Mouse (Mus musculus) kidney, embryonic 16.5 days (tissue): ENCODE data around the gene Rnf10. TPM values are rescaled to one million over a fixed set of nuclear protein-coding genes. Genes with fewer than 3 reads are reported as not detected.

Experiments
- ATAC-seq: fragments of 200-750 bp; cut with Nextera tagmentation; 2 replicates; pipeline ENCODE4 v1.8.0; 2017; ENCODE audit warnings: moderate TSS enrichment; ENCODE audit not compliant: low FRiP score, low TSS enrichment
- H3K27ac ChIP-seq: fragments of 300-500 bp; sonication (generic); 2 replicates; pipeline ENCODE4 v1.5.1; 2014; ENCODE audit warnings: low read length
- H3K27me3 ChIP-seq: fragments of 300-500 bp; sonication (generic); 2 replicates; pipeline ENCODE4 v1.6.1; 2014; ENCODE audit warnings: low read length, control low read depth, mixed read lengths; ENCODE audit not compliant: insufficient read depth
- H3K36me3 ChIP-seq: fragments of 300-500 bp; sonication (generic); 2 replicates; pipeline ENCODE4 v1.6.1; 2014; ENCODE audit warnings: low read length, control low read depth, mixed read lengths; ENCODE audit not compliant: insufficient read depth
- H3K4me1 ChIP-seq: fragments of 300-500 bp; sonication (generic); 2 replicates; pipeline ENCODE4 v1.6.1; 2014; ENCODE audit warnings: low read length, control low read depth, mixed read lengths; ENCODE audit not compliant: insufficient read depth
- H3K4me2 ChIP-seq: fragments of 300-500 bp; sonication (generic); replicated peaks from 2 replicates; pipeline ENCODE4 v1.6.1; 2014; ENCODE audit warnings: low read depth, low read length
- H3K4me3 ChIP-seq: fragments of 300-500 bp; sonication (generic); 2 replicates; pipeline ENCODE4 v1.5.1; 2014; ENCODE audit warnings: mild to moderate bottlenecking, low read length
- H3K9ac ChIP-seq: fragments of 300-500 bp; sonication (generic); replicated peaks from 2 replicates; pipeline ENCODE4 v1.6.1; 2014; ENCODE audit warnings: low read length
- H3K9me3 ChIP-seq: fragments of 300-500 bp; sonication (generic); 2 replicates; pipeline ENCODE4 v1.6.1; 2016; ENCODE audit warnings: low read length, control low read depth
- WGBS: fragments of 180-500 bp; shearing (Covaris S2); extraction: QIAGEN DNeasy Blood & Tissue Kit; methylation state at CpG from one replicate; pipeline ENCODE4 v1.1.7; 2014; 5-methylcytosine and 5-hydroxymethylcytosine counted together
- polyA plus RNA-seq: library from polyadenylated mRNA; unstranded; fragments of >200 nt; fragmentation: Nextera tagmentation; extraction: Ambion mirVana; gene quantifications from 2 replicates; pipeline ENCODE4 v1.2.1, GENCODE M21; 2015

The Rnf10 gene
- polyA plus RNA-seq, 1 experiment from 2014 or later = 122 TPM

GRCm38 (mm10) chr5:115222485-115222884 is 50.2 kb downstream of the Rnf10 start:
- Histone ChIP-seq H3K9me3 (0 out of 2 replicates have a peak, but pooled peaks cover 9% of the 10 kb centered on the region), H3K27ac (no peak overlapping the region), H3K9ac (no peak overlapping the region), H3K4me2 (no peak overlapping the region), H3K4me1 (peaks cover 6% of the 10 kb centered on the region; the same call in 1 of the 2 replicates), H3K36me3 (no peaks in the 10 kb centered on the region), H3K27me3 (no peaks in the 10 kb centered on the region), H3K4me3 (no peak overlapping the region)
- WGBS = 74% methylated on average over 3 of the region's 3 CpGs
- no peak for ATAC-seq

- no peaks in the 10 kb centered on the region for H3K36me3 ChIP-seq
- WGBS = 28% methylated on average over 13 of the region's 13 CpGs
- 0 out of 2 replicates have a peak, but pooled peaks cover 9% of the 10 kb centered on the region for H3K9me3 ChIP-seq
- H3K4me1 ChIP-seq = peaks cover 6% of the 10 kb centered on the region; the same call in 1 of the 2 replicates
- no peak overlapping the region for H3K4me2 ChIP-seq
- H3K27me3 ChIP-seq = no peaks in the 10 kb centered on the region
- no peak overlapping the region for H3K9ac ChIP-seq
- H3K4me3 ChIP-seq = no peak overlapping the region
- no peak overlapping the region for H3K27ac ChIP-seq
- ATAC-seq = peak; percentile 61; the same call in 1 of the 2 replicates
These were observed 51.6 kb downstream of the Rnf10 start for GRCm38 (mm10) chr5:115220931-115221640.

- H3K36me3 ChIP-seq = no peaks in the 10 kb centered on the region
- ATAC-seq = no peak
These were observed 54.7 kb downstream of the Rnf10 start for GRCm38 (mm10) chr5:115217998-115218397.

GRCm38 (mm10) chr5:115215273-115216185 is 57.2 kb downstream of the Rnf10 start:
- Histone ChIP-seq H3K4me1 (peaks cover 12% of the 10 kb centered on the region), H3K27ac (no peak overlapping the region), H3K4me2 (peak overlapping the region; percentile 67), H3K4me3 (peak overlapping the region; percentile 49), H3K9me3 (0 out of 2 replicates have a peak, but pooled peaks cover 4% of the 10 kb centered on the region), H3K27me3 (peaks cover 5% of the 10 kb centered on the region; the same call in 1 of the 2 replicates), H3K36me3 (no peaks in the 10 kb centered on the region), H3K9ac (peak overlapping the region; percentile 62)
- ATAC-seq = peak; percentile 24; the same call in 1 of the 2 replicates
- 31% methylated on average over 27 of the region's 27 CpGs for WGBS

More at GRCm38 (mm10) chr5:115217998-115218397, 54.7 kb downstream of the Rnf10 start:
- H3K9ac ChIP-seq = no peak overlapping the region
- no peak overlapping the region for H3K27ac ChIP-seq
- no peak overlapping the region for H3K4me2 ChIP-seq
- H3K4me1 ChIP-seq = peaks cover 17% of the 10 kb centered on the region
- H3K4me3 ChIP-seq = no peak overlapping the region
- H3K9me3 ChIP-seq = 0 out of 2 replicates have a peak, but pooled peaks cover 9% of the 10 kb centered on the region
- peaks cover 5% of the 10 kb centered on the region; the same call in 1 of the 2 replicates for H3K27me3 ChIP-seq
- WGBS = 67% methylated on average over 12 of the region's 12 CpGs

- Histone ChIP-seq H3K4me1 (peaks cover 12% of the 10 kb centered on the region), H3K9me3 (0 out of 2 replicates have a peak, but pooled peaks cover 4% of the 10 kb centered on the region), H3K9ac (peak overlapping the region; percentile 62), H3K4me2 (peak overlapping the region; percentile 67), H3K36me3 (no peaks in the 10 kb centered on the region), H3K4me3 (peak overlapping the region; percentile 49), H3K27ac (no peak overlapping the region), H3K27me3 (peaks cover 5% of the 10 kb centered on the region; the same call in 1 of the 2 replicates)
- peak; percentile 64; the same call in 1 of the 2 replicates for ATAC-seq
- WGBS = under 1% methylated on average over 17 of the region's 17 CpGs
These were observed 57.8 kb downstream of the Rnf10 start for GRCm38 (mm10) chr5:115214864-115215263.

GRCm38 (mm10) chr5:115212861-115213260 is 59.8 kb downstream of the Rnf10 start:
- H3K9ac ChIP-seq = no peak overlapping the region
- peaks cover 5% of the 10 kb centered on the region; the same call in 1 of the 2 replicates for H3K27me3 ChIP-seq
- H3K9me3 ChIP-seq = no peaks in the 10 kb centered on the region
- WGBS = 36% methylated on average over 4 of the region's 4 CpGs
- no peak overlapping the region for H3K4me2 ChIP-seq
- no peaks in the 10 kb centered on the region for H3K36me3 ChIP-seq
- no peak overlapping the region for H3K4me3 ChIP-seq
- H3K27ac ChIP-seq = no peak overlapping the region
- peaks cover 12% of the 10 kb centered on the region for H3K4me1 ChIP-seq
- no peak for ATAC-seq

GRCm38 (mm10) chr5:115212451-115212850 is 60.2 kb downstream of the Rnf10 start:
- Histone ChIP-seq H3K9me3 (no peaks in the 10 kb centered on the region), H3K4me1 (peaks cover 12% of the 10 kb centered on the region), H3K36me3 (no peaks in the 10 kb centered on the region), H3K9ac (no peak overlapping the region), H3K27me3 (peaks cover 5% of the 10 kb centered on the region; the same call in 1 of the 2 replicates), H3K4me3 (no peak overlapping the region), H3K4me2 (no peak overlapping the region), H3K27ac (no peak overlapping the region)
- 79% methylated on average over 9 of the region's 9 CpGs for WGBS
- ATAC-seq = no peak

- 5% methylated on average over 1 of the region's 1 CpGs for WGBS
- Histone ChIP-seq H3K27me3 (peaks cover 7% of the 10 kb centered on the region), H3K9me3 (no peaks in the 10 kb centered on the region), H3K4me3 (no peak overlapping the region), H3K36me3 (no peaks in the 10 kb centered on the region), H3K4me2 (no peak overlapping the region), H3K4me1 (peaks cover 10% of the 10 kb centered on the region), H3K27ac (no peak overlapping the region), H3K9ac (no peak overlapping the region)
- no peak for ATAC-seq
These were observed 62.3 kb downstream of the Rnf10 start for GRCm38 (mm10) chr5:115210380-115210779.

- no peak overlapping the region for H3K9ac ChIP-seq
- H3K4me2 ChIP-seq = no peak overlapping the region
- peaks cover 16% of the 10 kb centered on the region for H3K4me1 ChIP-seq
- 77% methylated on average over 5 of the region's 5 CpGs for WGBS
- H3K9me3 ChIP-seq = no peaks in the 10 kb centered on the region
- H3K27me3 ChIP-seq = peaks cover 5% of the 10 kb centered on the region; the same call in 1 of the 2 replicates
- no peak overlapping the region for H3K27ac ChIP-seq
- ATAC-seq = no peak
- no peaks in the 10 kb centered on the region for H3K36me3 ChIP-seq
- H3K4me3 ChIP-seq = no peak overlapping the region
These were observed 64.1 kb downstream of the Rnf10 start for GRCm38 (mm10) chr5:115208601-115209000.
